Mouse (Mus musculus) 3134 (cell line): ENCODE results near the gene Katnb1.

Experiments used
- DNase-seq: peaks from one replicate; pipeline ENCODE4 v3.0.0-alpha.2; 2011; ENCODE audit warnings: low spot score; ENCODE audit not compliant: insufficient read length; ENCODE audit errors: extremely low read depth

Katnb1 gene

GRCm38 (mm10) chr8:95138341-95139050 is 57.5 kb downstream of the Katnb1 start:
- no peak for DNase-seq

- DNase-seq = no peak
Measured at GRCm38 (mm10) chr8:95139051-95139365, 58.0 kb downstream of the Katnb1 start.

- DNase-seq = no peak
Measured at GRCm38 (mm10) chr8:95140555-95140954, 59.6 kb downstream of the Katnb1 start.

GRCm38 (mm10) chr8:95141026-95141425 is 60.0 kb downstream of the Katnb1 start:
- no peak for DNase-seq

DNA sequence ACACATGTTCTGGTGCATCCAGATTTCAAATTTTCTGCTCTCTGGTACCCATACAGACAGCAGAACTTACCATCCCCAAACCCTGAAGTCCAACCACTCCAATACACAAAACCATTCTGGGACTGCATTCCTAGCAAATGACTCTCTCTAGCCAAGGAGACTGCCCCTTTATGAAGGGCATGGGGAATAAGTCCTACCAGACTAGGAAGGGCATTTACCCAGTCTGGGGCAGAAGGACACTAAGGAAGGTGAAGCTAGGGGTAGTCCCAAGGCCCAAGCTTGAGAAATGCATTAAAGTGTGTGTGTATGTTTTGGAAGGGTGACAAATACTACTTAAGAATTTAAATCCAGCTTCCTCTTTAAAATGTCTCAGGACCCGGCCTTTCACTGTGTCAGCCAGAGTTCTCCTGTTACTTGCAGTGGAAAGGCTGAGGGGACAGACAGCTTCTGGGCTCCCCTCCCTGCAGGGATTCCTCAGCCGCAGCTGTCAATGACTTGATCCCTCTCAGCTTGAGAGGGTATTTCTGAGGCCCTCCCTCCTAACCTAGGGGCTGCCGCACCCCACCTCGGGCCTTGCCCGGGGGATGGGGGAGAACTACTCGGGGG is 60.6 kb downstream of the Katnb1 start:
- DNase-seq = peak; percentile 70

DNA sequence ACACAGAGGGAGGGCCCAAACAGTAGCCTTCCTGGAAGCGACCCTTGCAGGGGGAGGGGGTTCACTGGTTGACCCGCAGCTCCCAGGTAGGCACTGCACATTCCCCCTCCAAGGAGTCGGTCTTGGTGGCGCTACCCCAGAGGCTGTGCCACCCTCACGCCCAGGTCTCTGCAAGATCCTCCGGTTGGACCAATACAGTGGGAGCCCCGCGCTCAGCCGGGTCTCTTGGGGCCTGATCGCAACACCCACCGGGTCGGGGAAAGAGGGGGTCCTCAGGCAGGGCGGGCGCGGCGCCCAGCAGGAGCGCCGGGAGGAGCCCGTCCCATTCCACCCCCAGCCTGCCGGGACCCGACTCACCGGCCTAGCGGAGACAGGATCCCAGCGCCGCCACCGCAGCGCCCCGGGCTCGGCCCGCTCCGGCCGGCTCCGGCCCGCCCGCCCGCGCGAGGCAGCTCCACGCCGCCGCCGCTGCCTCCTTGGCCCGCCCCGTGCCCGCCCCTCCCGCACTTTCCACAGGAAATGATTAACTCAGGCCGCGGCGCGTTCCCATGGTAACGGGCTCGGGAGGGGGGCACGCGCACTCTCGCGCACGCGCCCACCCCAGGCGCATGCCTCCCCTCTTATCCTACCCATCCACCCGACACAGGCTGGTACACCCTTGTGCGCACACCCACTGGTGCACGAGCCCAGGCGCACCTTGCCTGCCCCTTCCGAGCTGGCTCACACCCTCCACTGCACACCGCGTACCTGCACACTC is 61.3 kb downstream of the Katnb1 start:
- DNase-seq = peak; percentile 74

GRCm38 (mm10) chr8:95142985-95143804 is 62.2 kb downstream of the Katnb1 start:
- peak; percentile 66 for DNase-seq

GRCm38 (mm10) chr8:95143805-95144630 is 63.0 kb downstream of the Katnb1 start:
- DNase-seq = no peak

GRCm38 (mm10) chr8:95144631-95145015 is 63.6 kb downstream of the Katnb1 start:
- DNase-seq = no peak

DNA sequence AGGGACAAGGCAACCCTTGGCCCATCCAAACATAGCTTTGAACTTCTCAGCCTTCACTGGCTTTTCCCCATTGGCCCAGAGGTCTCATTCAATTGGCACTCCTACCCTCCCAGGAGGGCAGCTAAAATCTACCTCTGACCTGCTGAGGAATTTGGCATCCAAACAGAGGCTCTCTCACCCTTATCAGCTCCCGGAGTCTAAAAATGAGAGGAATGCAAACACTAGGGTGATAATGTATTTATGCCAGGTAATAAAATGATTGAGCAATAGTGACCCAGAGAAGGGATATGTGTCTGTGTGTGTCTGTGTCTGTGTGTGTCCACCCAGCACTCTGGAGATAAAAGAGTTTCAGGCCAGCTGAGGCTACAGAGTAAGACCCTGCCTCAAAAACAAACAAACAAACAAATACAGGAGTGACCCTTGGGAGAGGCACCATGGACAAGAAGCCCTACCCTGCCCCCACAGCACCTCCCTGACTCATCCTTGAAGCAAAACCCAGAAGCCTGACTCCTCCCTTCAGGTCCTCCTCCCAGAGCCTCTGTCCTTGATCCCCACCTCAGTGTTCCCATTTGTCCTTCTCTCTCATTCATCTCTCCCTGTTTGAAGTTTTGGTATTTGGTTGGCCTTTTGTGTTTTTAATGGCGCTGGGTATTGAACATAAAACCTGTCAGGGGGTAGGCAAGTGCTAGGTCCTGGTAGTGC is 65.2 kb downstream of the Katnb1 start:
- no peak for DNase-seq

DNA sequence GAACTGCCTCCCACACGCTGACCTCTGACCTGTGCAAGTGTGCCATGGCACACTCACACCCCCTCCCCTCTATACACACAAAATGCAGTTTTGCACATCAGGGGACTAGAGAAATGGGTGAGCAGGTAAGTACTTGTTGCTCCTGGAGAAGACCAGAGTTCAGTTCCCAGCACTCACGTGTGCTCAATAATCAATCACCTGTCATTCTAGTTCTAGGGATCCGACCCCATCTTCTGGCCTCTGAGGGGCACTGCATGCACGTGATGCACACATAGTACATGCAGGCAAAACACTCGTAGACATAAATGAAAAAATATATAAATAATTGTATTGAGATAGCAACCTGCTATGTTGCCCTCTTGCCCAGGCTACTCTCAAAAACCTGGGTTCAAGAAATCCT is 65.9 kb downstream of the Katnb1 start:
- no peak for DNase-seq

DNA sequence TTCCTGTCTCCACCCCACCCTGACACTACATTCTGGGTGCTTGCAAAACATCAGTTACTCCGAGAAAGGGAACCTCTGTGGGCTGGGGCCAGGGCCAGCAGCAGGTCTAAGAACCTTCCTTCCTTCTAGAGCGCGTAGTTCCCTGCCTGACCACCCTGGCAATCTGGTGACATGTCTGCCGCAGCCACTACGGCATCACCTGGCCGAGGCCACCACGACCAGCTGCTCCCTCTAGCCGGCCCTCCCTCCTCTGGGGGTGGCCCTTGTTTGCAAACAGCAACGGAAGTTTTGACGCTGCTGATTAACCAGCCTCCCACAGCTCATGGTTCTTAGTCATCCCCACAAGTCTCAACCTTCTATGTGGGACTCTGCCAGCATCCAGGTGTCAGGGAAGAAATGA is 68.4 kb downstream of the Katnb1 start:
- peak; percentile 50 for DNase-seq

GRCm38 (mm10) chr8:95150608-95151007 is 69.6 kb downstream of the Katnb1 start:
- DNase-seq = no peak
